Mouse (Mus musculus) left cerebral cortex, adult 2 months (tissue): ENCODE measurements around the gene Actl7a. TPM values are rescaled to one million over a fixed set of nuclear protein-coding genes. Genes with fewer than 3 reads are reported as not detected.

Source experiments
- DNase-seq, 2 experiments: peaks; one replicate each; pipeline ENCODE4 v3.0.0; 2021 to 2022; ENCODE audit warnings: low spot score in 2 of 2, mixed read lengths in 1 of 2; ENCODE audit errors: extremely low spot score in 1 of 2
- H3K27ac ChIP-seq: fragments of 200-600 bp; 2 replicates; pipeline ENCODE4 v1.8.1; 2022
- H3K4me3 ChIP-seq: fragments of 200-600 bp; 2 replicates; pipeline ENCODE4 v1.8.1; 2022
- CTCF ChIP-seq: fragments of 200-600 bp; IDR thresholded peaks from 2 replicates; pipeline ENCODE4 v1.8.1; 2022; ENCODE audit warnings: antibody characterized with exemption, mild to moderate bottlenecking, moderate library complexity
- intact Hi-C: fragments of 180-260 bp; cut with DNase I; formaldehyde crosslinking; loops from one replicate; pipeline ENCODE4 v1.15.1; 2025
- total RNA-seq, 2 experiments: library from RNA; stranded (reverse); gene quantifications; 2 replicates each; pipeline ENCODE4 v1.2.3; 2021

The Actl7a gene
- total RNA-seq, 2 experiments from 2014 or later, result not detected

DNA sequence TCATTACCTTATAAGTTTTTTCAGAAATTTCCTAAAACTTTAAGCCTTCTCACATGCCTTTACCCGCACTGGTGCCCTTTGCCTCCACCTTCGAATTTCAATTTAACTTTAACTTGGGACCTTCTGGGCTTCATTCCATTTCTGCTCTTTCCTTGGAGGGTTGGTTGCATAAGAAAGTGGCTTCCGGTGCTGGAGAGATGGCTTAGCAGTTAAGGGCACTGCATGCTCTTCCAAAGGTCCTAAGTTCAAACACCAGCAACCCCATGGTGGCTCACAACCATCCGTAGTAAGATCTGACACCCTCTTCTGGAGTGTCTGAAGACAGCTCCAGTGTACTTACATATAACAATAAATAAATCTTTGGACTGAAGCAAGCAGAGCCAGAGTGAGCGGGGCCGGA lies 20.0 kb upstream of the Actl7a start:
- Histone ChIP-seq H3K4me3 (no peak overlapping the region), H3K27ac (no peak overlapping the region)
- intact Hi-C loops, result no loop called here
- no peak for DNase-seq
- no peak for TF ChIP-seq CTCF

- no peak overlapping the region for H3K4me3 ChIP-seq
- peak; percentile 41 for TF ChIP-seq CTCF
- DNase-seq, result no peak
- intact Hi-C loops, result no loop called here
- no peak overlapping the region for H3K27ac ChIP-seq
Observed at GRCm38 (mm10) chr4:56725839-56726238, 17.4 kb upstream of the Actl7a start.

GRCm38 (mm10) chr4:56740020-56740485 lies 3.2 kb upstream of the Actl7a start, which contains the start of gene Gm26657:
Gene Gm26657 (plus strand): TSS chr4:56740070.
- no peak within 1 kb of the TSS for H3K4me3 ChIP-seq
- H3K27ac ChIP-seq, result no peak within 1 kb of the TSS
- no peak for DNase-seq
- no peak for TF ChIP-seq CTCF
- intact Hi-C loops, result no loop called here

DNA sequence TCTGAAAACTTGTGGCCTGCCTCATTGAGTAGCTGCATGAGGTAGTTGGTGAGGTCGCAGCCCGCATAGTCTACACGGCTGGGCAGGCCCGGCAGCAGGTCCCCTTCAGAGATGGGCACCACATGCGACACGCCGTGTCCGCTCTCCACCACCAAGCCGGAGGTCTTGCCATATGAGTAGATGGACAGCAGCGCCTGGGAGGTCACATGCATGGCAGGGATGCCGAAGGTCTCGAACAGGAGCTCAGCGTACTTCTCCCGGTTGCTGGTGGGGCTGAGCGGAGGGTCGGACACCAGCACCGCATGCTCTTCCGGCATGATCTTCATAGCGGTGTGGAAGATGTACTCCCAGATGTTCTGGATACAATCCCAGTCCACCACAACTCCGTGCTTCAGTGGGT lies 2.6 kb upstream of the Actl7a start:
- Histone ChIP-seq H3K4me3 (no peak overlapping the region), H3K27ac (no peak overlapping the region)
- intact Hi-C loops, result no loop called here
- TF ChIP-seq CTCF, result no peak
- DNase-seq, result no peak

- no peak within 1 kb of the TSS for H3K27ac ChIP-seq
- no peak within 1 kb of the TSS for H3K4me3 ChIP-seq
- DNase-seq, result no peak
- no peak for TF ChIP-seq CTCF
- intact Hi-C loops, result no loop called here
Observed at GRCm38 (mm10) chr4:56741041-56741493, 2.1 kb upstream of the Actl7a start, which contains the start of gene Actl7b. Gene Actl7b (minus strand): TSS chr4:56741443.

- Histone ChIP-seq H3K27ac (no peak overlapping the region), H3K4me3 (no peak overlapping the region)
- no peak for DNase-seq
- TF ChIP-seq CTCF, result no peak
- intact Hi-C loops, result no loop called here
Observed at GRCm38 (mm10) chr4:56742698-56743097, 515 bp upstream of the Actl7a start.

DNA sequence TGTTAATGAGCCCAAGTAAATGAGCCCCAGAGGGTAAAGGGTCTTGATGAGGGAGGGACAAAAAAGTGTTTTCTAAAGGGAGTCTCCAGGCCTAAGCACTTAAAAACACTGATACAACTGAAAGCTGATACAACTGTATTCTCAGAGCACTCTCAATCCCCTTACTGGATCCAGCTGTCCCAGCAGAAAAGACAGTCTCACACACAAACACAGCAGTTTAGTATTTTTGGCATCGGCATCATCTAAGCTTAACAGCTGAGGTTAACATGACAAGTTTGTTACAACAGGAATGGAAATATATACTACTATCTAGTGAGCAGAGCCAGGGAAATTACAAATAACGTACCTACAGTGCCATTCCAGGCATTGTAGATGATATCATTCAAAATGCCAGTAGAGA lies 3.1 kb downstream of the Actl7a start:
- H3K4me3 ChIP-seq, result no peak overlapping the region
- no peak for DNase-seq
- no peak for TF ChIP-seq CTCF
- intact Hi-C loops, result no loop called here
- H3K27ac ChIP-seq, result no peak overlapping the region

GRCm38 (mm10) chr4:56747456-56747855 lies 4.2 kb downstream of the Actl7a start:
- Histone ChIP-seq H3K4me3 (no peak overlapping the region), H3K27ac (no peak overlapping the region)
- no peak for DNase-seq
- intact Hi-C loops, result no loop called here
- no peak for TF ChIP-seq CTCF

- no peak for DNase-seq
- intact Hi-C loops, result loop anchor here (5.0 kb wide), 1 partner anchor 36 kb away; no protein-coding TSS in a partner anchor
- TF ChIP-seq CTCF, result no peak
- Histone ChIP-seq H3K27ac (no peak overlapping the region), H3K4me3 (no peak overlapping the region)
Observed at GRCm38 (mm10) chr4:56756021-56756420, 12.8 kb downstream of the Actl7a start.

DNA sequence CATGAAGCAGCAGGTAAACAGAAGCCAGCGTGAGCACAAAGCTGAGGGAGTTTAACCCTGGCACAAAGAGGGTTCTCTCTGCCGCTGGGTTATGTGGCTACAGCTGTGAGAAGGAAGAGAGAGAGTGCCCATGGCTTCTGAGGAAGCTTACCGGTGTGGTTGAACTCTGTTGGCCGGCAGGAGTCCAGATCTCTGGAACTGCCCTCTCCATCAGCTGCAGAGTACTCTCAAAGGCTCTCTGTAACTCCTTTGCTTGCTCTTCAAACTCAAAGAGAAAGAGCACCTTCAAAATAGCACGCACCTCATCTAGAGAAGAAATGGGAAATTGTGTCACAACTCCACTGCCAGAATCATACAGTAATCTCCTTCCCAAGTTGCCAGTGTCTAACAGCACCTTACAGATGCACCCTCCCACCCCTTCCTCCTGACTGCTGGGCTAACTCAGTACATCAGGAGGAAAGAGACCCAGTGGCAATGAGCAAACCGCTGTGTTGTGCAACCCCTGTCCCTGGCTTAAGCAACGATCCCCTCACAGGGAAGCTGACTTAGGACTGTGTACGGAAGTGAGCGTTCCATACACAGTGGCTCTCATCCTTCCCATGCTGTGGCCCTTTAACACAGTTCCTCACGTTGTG lies 13.9 kb downstream of the Actl7a start:
- Histone ChIP-seq H3K4me3 (no peak overlapping the region), H3K27ac (no peak overlapping the region)
- TF ChIP-seq CTCF, result no peak
- DNase-seq, result no peak
- intact Hi-C loops, result loop anchor here (5.0 kb wide), 1 partner anchor 35 kb away; no protein-coding TSS in a partner anchor

DNA sequence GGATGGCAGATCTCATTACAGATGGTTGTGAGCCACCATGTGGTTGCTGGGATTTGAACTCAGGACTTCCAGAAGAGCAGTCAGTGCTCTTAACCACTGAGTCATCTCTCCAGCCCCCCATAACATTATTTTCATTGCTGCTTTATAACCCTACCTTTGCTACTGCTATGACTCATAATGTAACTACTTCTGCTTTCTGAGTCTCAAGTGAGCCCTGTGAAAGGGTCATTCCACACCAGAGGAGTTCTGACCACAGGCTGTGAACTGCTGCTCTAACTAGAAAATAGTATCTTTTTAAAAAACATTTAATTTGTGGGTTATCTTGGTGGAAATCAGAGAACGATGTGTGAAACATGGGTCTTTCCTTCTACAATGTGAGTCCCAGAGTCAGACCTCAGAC lies 14.5 kb downstream of the Actl7a start:
- DNase-seq, result no peak
- TF ChIP-seq CTCF, result no peak
- Histone ChIP-seq H3K4me3 (no peak overlapping the region), H3K27ac (no peak overlapping the region)
- intact Hi-C loops, result loop anchor here (5.0 kb wide), 1 partner anchor 35 kb away; no protein-coding TSS in a partner anchor

DNA sequence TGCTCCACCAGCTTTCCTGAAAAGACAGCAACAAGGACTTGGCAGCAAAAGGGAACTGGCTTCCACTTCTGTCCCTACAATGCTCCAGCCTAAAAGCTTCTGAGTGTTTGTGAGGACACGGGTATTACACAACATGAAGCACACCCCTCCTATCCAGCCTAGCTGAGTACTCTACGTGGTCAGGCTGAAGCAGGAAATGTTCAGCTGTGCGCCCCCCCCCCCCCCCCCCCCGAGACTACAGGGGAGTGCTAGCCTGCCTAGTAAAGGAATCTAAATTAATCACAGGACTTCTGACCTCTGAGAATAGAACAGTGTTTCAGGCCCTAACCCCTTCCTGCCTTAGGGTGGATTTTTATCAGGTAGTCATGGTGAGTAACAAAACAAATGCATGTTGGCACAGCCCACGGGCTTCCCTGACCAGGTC lies 24.7 kb downstream of the Actl7a start:
- intact Hi-C loops, result no loop called here
- no peak for TF ChIP-seq CTCF
- DNase-seq, result no peak

DNA sequence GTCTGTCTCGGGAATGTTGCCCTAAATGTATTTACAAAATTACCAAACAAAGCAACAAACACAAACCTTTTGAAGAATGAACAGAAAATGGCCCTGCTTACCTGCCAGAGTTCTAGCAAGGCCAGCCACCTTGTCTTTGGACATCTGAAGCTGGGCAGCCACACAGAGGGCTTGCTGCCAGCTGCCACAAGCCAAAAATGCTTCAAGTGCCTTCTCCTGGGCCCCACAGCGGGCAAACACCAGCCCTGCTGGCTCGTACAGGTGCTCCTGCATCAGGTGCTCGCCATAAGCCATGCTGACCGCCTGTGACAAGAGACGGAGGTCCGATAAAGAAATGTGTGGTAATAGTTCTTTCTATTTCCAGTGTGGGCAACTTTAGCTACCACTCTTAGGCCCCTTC lies 25.7 kb downstream of the Actl7a start:
- Histone ChIP-seq H3K27ac (no peak overlapping the region), H3K4me3 (no peak overlapping the region)
- intact Hi-C loops, result no loop called here
- TF ChIP-seq CTCF, result no peak
- DNase-seq, result no peak

More for the DNA sequence above, 24.7 kb downstream of the Actl7a start:
- Histone ChIP-seq H3K27ac (no peak overlapping the region), H3K4me3 (no peak overlapping the region)
